Mouse (Mus musculus) stomach, embryonic 16.5 days (tissue): ENCODE data around the gene Igf2bp3. TPM values are rescaled to one million over a fixed set of nuclear protein-coding genes. Genes with fewer than 3 reads are reported as not detected.

Source experiments
- ATAC-seq: fragments of 200-750 bp; cut with Nextera tagmentation; 2 replicates; pipeline ENCODE4 v1.8.0; 2017; ENCODE audit warnings: moderate number of reproducible peaks, moderate TSS enrichment; ENCODE audit not compliant: insufficient read depth, low FRiP score
- H3K27ac ChIP-seq: fragments of 300-500 bp; sonication (generic); 2 replicates; pipeline ENCODE4 v1.5.1; 2014; ENCODE audit warnings: low read length
- H3K27me3 ChIP-seq: fragments of 300-500 bp; sonication (generic); 2 replicates; pipeline ENCODE4 v1.6.1; 2014; ENCODE audit warnings: low read length, control low read depth, mixed read lengths; ENCODE audit not compliant: control insufficient read depth, insufficient read depth
- H3K36me3 ChIP-seq: fragments of 300-500 bp; sonication (generic); 2 replicates; pipeline ENCODE4 v1.6.1; 2014; ENCODE audit warnings: low read length; ENCODE audit not compliant: control insufficient read depth, insufficient read depth
- H3K4me1 ChIP-seq: fragments of 300-500 bp; sonication (generic); 2 replicates; pipeline ENCODE4 v1.6.1; 2014; ENCODE audit warnings: low read length, control low read depth, mixed read lengths; ENCODE audit not compliant: control insufficient read depth, insufficient read depth
- H3K4me2 ChIP-seq: fragments of 300-500 bp; sonication (generic); 2 replicates; pipeline ENCODE4 v1.6.1; 2014; ENCODE audit warnings: low read depth, low read length, mixed read lengths
- H3K4me3 ChIP-seq: fragments of 300-500 bp; sonication (generic); replicated peaks from 2 replicates; pipeline ENCODE4 v1.5.1; 2014; ENCODE audit warnings: mild to moderate bottlenecking, low read length
- H3K9ac ChIP-seq: fragments of 300-500 bp; sonication (generic); 2 replicates; pipeline ENCODE4 v1.6.1; 2014; ENCODE audit warnings: low read length
- H3K9me3 ChIP-seq: fragments of 300-500 bp; sonication (generic); replicated peaks from 2 replicates; pipeline ENCODE4 v1.6.1; 2016; ENCODE audit warnings: low read length, control low read depth; ENCODE audit not compliant: control insufficient read depth
- WGBS: fragments of 180-500 bp; shearing (Covaris S2); extraction: QIAGEN DNeasy Blood & Tissue Kit; methylation state at CpG from one replicate; pipeline ENCODE4 v1.1.7; 2014; 5-methylcytosine and 5-hydroxymethylcytosine counted together
- polyA plus RNA-seq: library from polyadenylated mRNA; unstranded; fragments of >200 nt; fragmentation: Nextera tagmentation; extraction: Ambion mirVana; gene quantifications from 2 replicates; pipeline ENCODE4 v1.2.1, GENCODE M21; 2015

Igf2bp3 gene
- polyA plus RNA-seq, 1 experiment from 2014 or later: 53.6 TPM

DNA sequence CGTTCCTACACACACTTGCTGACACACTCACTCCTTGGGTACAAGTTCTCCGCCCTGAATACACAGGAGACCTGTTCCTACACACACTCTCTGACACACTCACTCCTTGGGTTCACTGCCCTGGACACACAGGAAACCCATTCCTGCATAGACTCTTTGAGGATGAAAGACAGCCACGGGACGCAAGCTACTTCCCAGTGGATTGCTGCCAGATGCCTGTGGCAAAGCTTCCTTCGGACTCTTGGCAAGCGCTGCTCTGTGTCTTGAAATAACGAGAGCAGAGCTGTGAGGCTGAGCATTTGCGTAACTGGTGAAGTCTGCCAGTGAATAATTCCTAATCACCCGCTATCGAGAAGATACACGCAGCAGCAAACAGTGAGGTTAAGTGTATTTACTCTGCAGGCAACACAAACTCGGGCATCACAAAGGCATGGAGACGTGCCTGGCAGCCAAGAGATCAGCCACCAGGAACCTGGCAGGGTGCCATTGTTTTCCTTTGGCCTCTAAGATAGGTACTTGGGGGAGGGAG is 117.8 kb downstream of the Igf2bp3 start:
- Histone ChIP-seq H3K4me3 (no peak overlapping the region), H3K27ac (peak overlapping the region; percentile 90), H3K9me3 (no peaks in the 10 kb centered on the region), H3K4me1 (peaks cover 21% of the 10 kb centered on the region), H3K9ac (no peak overlapping the region; the same call in 1 of the 2 replicates), H3K27me3 (no peaks in the 10 kb centered on the region), H3K4me2 (peak overlapping the region; percentile 16), H3K36me3 (peaks cover 8% of the 10 kb centered on the region)
- peak; percentile 85 for ATAC-seq
- 29% methylated on average over 13 of the region's 13 CpGs for WGBS

DNA sequence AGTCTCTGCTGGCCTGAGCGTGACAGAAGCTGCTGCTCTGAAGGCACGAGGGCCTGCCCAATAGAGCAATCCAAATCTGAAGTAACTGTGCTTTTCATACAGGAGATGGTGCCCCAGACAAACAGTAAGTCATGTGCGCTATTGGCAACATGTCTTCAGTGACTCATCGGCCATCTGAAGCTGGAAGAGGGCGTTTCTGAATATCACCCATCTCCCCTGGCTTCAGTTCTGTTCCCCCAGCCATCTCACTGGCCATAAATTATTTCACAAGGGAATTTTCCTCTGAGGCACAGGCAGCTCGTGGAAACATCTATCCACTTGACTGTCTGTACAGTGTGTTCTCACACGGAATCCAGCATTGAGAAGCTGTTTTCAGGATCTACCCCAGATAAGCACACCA is 118.3 kb downstream of the Igf2bp3 start:
- no peak; the same call in 1 of the 2 replicates for ATAC-seq
- no peak overlapping the region for H3K4me3 ChIP-seq
- H3K36me3 ChIP-seq: peaks cover 8% of the 10 kb centered on the region
- H3K4me2 ChIP-seq: peak overlapping the region; percentile 16
- peaks cover 21% of the 10 kb centered on the region for H3K4me1 ChIP-seq
- H3K27ac ChIP-seq: peak overlapping the region; percentile 90
- no peaks in the 10 kb centered on the region for H3K9me3 ChIP-seq
- 65% methylated on average over 7 of the region's 7 CpGs for WGBS
- no peak overlapping the region; the same call in 1 of the 2 replicates for H3K9ac ChIP-seq
- H3K27me3 ChIP-seq: no peaks in the 10 kb centered on the region

- Histone ChIP-seq H3K36me3 (peaks cover 8% of the 10 kb centered on the region), H3K9me3 (no peaks in the 10 kb centered on the region), H3K9ac (no peak overlapping the region), H3K27ac (no peak overlapping the region), H3K4me1 (peaks cover 21% of the 10 kb centered on the region), H3K27me3 (no peaks in the 10 kb centered on the region), H3K4me3 (no peak overlapping the region), H3K4me2 (no peak overlapping the region)
- ATAC-seq: no peak
- 90% methylated on average over 10 of the region's 10 CpGs for WGBS
Observed at GRCm38 (mm10) chr6:49094968-49095367, 119.8 kb downstream of the Igf2bp3 start.

GRCm38 (mm10) chr6:49083008-49083407 is 131.7 kb downstream of the Igf2bp3 start:
- Histone ChIP-seq H3K4me2 (no peak overlapping the region), H3K9me3 (no peaks in the 10 kb centered on the region), H3K4me1 (no peaks in the 10 kb centered on the region), H3K27me3 (no peaks in the 10 kb centered on the region), H3K9ac (no peak overlapping the region), H3K4me3 (no peak overlapping the region), H3K36me3 (peaks cover 8% of the 10 kb centered on the region), H3K27ac (no peak overlapping the region)
- WGBS: 89% methylated on average over 4 of the region's 4 CpGs
- ATAC-seq: no peak

- Histone ChIP-seq H3K4me2 (no peak overlapping the region), H3K4me1 (peaks cover 9% of the 10 kb centered on the region), H3K4me3 (no peak overlapping the region), H3K36me3 (peaks cover 4% of the 10 kb centered on the region; the same call in 1 of the 2 replicates), H3K9me3 (no peaks in the 10 kb centered on the region), H3K27ac (no peak overlapping the region), H3K27me3 (no peaks in the 10 kb centered on the region), H3K9ac (no peak overlapping the region)
- no peak for ATAC-seq
- whole genome bisulfite sequencing: 84% methylated on average over 1 of the region's 1 CpGs
Observed at GRCm38 (mm10) chr6:49079313-49079712, 135.4 kb downstream of the Igf2bp3 start.

DNA sequence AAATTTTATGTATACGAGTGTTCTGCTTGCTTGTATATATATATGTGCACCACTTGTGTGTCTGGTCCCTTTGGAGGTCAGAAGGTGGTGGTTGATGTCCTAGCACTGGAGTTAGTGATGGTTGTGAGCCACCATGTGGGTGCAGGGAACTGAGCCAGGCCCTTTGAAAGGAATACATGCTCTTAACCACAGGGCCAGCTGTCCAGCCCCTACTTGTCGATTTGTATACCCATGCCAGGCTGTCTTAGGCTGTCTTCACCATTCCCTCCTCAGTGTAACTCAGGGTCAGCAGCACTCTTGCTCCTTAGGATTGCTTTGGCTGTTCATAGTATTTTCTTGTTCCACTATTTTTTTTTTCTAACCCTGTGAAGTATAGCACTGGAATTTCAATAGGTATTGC is 136.9 kb downstream of the Igf2bp3 start:
- Histone ChIP-seq H3K9me3 (no peaks in the 10 kb centered on the region), H3K9ac (no peak overlapping the region), H3K36me3 (no peaks in the 10 kb centered on the region), H3K27ac (no peak overlapping the region), H3K4me1 (peaks cover 11% of the 10 kb centered on the region), H3K4me2 (no peak overlapping the region), H3K27me3 (no peaks in the 10 kb centered on the region), H3K4me3 (no peak overlapping the region)
- ATAC-seq: no peak
- 81% methylated on average over 2 of the region's 2 CpGs for WGBS

DNA sequence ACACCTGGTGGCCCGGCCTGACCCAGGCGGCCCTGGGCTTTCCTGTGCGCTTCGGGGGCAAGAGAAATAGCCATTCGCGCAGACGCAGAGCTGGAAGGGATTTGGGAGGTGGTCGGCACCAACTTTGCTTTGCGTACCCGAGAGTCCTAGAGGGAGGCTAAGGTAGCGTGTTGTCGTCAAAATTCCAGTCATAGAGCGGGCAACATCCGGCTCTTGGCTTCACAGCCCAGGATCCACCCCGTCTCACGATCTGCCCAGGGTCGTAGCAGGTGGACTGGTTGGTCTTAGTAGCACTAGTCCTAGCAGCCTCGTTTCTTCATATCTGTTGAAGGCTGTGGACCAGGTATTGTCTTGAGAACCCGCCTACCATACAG is 140.7 kb downstream of the Igf2bp3 start:
- peak overlapping the region; percentile 68 for H3K27ac ChIP-seq
- H3K36me3 ChIP-seq: no peaks in the 10 kb centered on the region
- ATAC-seq: peak; percentile 51; the same call in 1 of the 2 replicates
- peak overlapping the region; percentile 95 for H3K9ac ChIP-seq
- H3K4me1 ChIP-seq: peaks cover 11% of the 10 kb centered on the region
- H3K27me3 ChIP-seq: no peaks in the 10 kb centered on the region
- H3K4me3 ChIP-seq: peak overlapping the region; percentile 95
- H3K4me2 ChIP-seq: peak overlapping the region; percentile 78
- no peaks in the 10 kb centered on the region for H3K9me3 ChIP-seq
- under 1% methylated on average over 19 of the region's 19 CpGs for WGBS

DNA sequence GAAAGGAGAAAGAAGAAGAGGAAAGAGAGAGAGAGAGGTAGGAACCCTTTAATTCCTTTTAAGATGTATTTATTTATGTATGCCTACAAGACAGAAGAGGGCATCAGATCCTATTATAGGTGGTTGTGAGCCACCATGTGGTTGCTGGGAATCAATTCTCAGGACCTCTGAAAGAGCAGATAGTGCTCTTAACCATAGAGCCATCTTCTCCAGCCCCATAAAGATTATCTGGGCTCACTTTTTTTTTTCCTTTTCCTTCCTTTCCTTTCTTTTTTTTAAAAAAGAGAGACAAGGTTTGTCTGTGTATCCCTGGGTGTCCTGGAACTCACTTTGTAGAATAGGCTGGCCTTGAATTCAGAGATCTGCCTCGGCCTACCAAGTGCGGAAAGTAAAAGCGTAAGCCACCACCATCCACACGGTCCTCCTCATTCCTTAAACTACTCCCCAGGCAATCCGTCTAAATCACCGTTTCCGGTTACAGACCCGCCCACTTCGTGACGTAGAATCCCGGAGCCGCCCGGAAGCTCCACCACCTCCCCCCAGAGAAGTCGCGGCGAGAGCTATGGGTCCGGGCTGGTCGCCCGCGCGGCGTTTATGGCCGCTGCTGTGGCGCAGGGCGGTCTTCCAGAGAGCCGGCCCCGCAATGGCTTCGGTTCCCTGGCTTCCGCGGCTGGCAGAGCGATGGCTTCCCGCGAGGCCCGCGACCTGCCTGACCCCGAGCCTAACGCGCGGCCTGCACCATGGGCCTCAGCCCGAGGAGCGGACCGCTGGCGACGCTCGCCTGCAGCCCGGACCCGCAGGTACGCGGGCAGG is 141.2 kb downstream of the Igf2bp3 start, which contains the start of gene Malsu1:
TSS of gene Malsu1 (plus strand) at position 492 of the 813 bp plus-strand sequence.
- Histone ChIP-seq H3K36me3 (no peaks in the 10 kb centered on the region), H3K4me2 (peak within 1 kb of the TSS; percentile 78), H3K9me3 (no peaks in the 10 kb centered on the region), H3K27ac (peak within 1 kb of the TSS; percentile 68), H3K4me3 (peak within 1 kb of the TSS; percentile 95), H3K4me1 (peaks cover 11% of the 10 kb centered on the region), H3K27me3 (no peaks in the 10 kb centered on the region), H3K9ac (peak within 1 kb of the TSS; percentile 95)
- WGBS: under 1% methylated on average over 49 of the region's 49 CpGs
- ATAC-seq: peak; percentile 98

- no peak for ATAC-seq
- Histone ChIP-seq H3K36me3 (no peaks in the 10 kb centered on the region), H3K9ac (no peak overlapping the region), H3K4me3 (no peak overlapping the region), H3K4me2 (no peak overlapping the region), H3K9me3 (no peaks in the 10 kb centered on the region), H3K4me1 (no peaks in the 10 kb centered on the region), H3K27me3 (no peaks in the 10 kb centered on the region), H3K27ac (no peak overlapping the region)
- 34% methylated on average over 4 of the region's 4 CpGs for WGBS
Observed at GRCm38 (mm10) chr6:49068361-49068760, 146.4 kb downstream of the Igf2bp3 start.
